Mouse (Mus musculus): ENCODE results near the gene Mzf1.

The Mzf1 gene

DNA sequence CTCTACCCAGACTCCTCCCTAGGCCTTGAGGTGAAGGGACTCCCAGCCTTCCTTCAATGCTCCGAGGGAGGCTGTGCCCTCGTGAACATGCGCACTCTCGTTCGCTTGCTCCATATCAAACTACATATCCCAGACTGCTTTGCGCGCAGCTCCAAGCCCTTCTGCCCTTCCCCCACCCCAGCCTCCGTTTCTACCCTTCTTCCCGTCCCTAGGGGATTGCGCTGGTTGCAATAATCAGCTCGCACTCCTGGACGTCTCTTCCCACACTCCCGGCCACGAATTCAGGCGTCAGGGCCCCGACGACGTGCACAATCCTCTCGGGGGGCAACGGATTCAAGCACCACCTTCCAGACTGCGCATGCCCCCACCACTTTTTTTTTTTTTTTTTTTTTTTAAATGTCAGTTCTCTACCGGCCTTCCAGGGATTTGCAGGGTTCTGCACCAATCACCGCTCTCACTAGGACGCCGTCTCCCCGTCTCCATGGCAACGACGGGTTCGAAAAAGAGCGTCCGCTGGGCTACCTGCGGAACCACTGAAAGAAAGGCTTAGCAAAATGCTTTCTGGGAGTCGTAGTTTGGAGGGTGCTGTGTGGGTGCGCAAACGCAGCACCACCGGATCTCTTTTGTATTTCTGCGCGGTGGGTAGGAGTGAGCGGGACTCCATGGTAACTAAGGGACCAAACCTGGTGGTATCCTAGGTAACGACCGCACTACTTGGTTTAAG lies at the start of gene Mzf1:
TSS of gene Mzf1 (minus strand) at position 478 of the 724 bp plus-strand sequence.
- in situ Hi-C loops (cut with MboI; ENCODE audit: unreplicated experiment in 2 of 2), result loop anchor here in 1 of 2 experiments (10.0 to 25.0 kb wide), 2 partner anchors 220 to 1483 kb away; partner anchors contain the start of genes Lig1 and Zswim9

DNA sequence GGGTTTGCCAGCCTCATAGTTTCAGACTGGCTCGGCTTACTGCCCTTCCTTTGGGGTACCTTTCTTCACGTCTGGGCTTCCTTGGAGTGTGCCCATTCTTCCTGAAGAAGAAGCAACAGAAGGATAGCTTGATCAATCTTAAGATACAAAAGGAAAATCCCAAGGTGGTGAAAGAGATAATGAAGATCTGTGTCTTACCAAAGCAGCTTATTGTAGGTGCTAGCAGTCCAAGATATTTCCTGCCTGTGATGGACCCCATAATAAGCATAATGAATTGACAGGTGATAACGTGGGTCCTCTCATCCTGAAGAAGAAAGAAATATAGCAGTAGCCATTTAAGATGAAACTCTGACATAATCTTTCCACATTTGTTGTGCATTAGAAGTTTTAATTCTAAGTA lies 40.5 kb upstream of the Mzf1 start, which contains the start of gene Vmn1r85:
TSS of gene Vmn1r85 (minus strand) at position 101 of the 400 bp plus-strand sequence.
- in situ Hi-C loops (cut with MboI; ENCODE audit: unreplicated experiment in 2 of 2), result no loop called here

DNA sequence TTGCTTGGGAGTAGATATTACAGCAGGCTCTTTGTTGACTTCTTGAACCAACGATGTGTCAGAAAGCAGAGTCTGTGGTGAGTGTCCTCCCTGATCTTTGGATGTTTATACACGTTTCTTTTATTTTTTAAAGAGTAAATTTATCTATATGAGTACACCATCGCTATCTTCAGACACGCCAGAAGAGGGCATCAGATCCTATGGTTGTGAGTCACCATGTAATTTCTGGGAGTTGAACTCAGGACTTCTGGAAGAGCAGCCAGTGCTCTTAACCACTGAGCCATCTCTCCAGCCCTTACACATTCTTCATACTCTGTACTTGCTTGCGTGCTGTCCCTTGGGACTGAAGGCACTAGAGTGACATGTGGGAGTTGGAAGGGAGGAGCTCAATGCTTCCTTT lies 17.7 kb upstream of the Mzf1 start:
- in situ Hi-C loops (cut with MboI; ENCODE audit: unreplicated experiment in 2 of 2), result loop anchor here (5.0 to 25.0 kb wide), 5 partner anchors 203 to 1465 kb away; partner anchors contain the start of genes Lig1 (in 1 of the 2) and Zswim9 (in 1 of the 2)

DNA sequence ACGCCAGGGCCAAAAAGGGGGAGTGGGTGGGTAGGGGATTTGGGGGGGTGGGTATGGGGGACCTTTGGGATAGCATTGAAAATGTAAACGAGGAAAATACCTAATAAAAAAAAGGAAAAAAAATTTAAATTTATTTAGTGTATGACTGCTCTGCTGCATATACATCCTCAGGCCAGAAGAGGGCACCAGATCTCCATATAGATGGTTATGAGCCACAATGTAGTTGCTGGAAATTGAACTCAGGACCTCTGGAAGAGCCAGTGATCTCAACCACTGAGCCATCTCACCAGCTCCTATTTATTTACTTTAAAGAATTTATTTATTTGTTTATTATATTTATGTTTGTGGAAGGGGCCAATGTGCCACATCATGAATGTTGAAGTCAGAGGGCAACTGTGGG lies 8.8 kb upstream of the Mzf1 start:
- in situ Hi-C loops (cut with MboI; ENCODE audit: unreplicated experiment in 2 of 2), result loop anchor here in 1 of 2 experiments (25.0 kb wide), 1 partner anchor 1474 kb away; no protein-coding TSS in a partner anchor

DNA sequence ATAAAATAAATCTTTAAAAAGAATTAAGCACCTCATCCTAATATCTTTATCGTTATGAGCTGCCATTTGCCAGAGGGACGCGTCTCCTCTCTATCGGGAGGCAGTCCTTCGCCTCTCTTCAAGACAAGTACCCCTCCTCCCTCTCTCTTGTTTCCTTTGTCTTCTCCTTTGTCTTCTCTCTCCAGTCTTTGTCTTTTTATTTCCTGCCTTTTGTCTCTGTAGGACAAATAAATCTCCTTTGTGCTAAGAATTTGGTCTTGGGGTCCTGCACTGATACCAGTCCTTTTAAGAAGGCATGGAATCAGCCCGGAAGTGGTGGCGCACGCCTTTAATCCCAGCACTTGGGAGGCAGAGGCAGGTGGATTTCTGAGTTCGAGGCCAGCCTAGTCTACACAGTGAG lies 5.0 kb upstream of the Mzf1 start:
- in situ Hi-C loops (cut with MboI; ENCODE audit: unreplicated experiment in 2 of 2), result loop anchor here in 1 of 2 experiments (10.0 to 25.0 kb wide), 2 partner anchors 215 to 1478 kb away; partner anchors contain the start of genes Lig1 and Zswim9

DNA sequence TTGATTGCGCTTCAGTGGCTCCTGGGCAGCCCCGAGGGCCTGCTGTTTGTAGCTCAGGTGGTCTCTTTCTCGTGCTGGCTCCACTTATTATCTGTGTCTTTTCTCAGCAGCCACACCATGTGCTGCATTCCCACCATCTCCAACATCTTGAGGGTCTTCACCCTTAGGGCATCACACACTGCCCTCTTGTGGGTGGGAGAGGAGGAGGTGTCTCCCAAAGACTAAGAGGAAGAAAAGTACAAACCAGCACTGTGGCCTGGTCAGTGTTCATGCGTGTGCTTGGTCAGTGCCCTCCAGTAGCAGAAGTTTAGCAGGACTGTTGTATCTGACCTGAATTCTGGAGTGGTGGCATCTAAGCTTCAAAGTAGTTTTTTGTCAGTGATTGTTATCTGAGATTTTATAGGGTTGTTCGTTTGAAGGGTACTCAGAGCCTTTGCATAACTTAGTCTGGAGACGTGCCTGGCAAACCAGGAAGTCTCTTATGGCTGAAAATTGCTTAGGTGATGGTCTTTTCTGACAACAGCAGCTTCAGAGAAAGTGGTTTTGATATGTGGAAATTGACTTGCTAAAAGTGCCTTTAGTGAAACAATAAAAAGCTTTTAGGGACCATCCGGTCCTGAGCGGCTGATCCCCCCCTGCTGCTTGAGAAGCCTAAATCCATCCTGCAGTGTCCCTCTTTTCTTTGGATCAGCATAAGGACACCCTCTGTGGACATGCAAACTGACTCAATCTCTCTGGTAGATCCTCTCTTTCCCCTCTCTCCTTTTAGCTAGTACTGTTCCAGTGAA lies 2.5 kb upstream of the Mzf1 start:
- in situ Hi-C loops (cut with MboI; ENCODE audit: unreplicated experiment in 2 of 2), result loop anchor here in 1 of 2 experiments (10.0 to 25.0 kb wide), 2 partner anchors 218 to 1480 kb away; partner anchors contain the start of genes Lig1 and Zswim9

DNA sequence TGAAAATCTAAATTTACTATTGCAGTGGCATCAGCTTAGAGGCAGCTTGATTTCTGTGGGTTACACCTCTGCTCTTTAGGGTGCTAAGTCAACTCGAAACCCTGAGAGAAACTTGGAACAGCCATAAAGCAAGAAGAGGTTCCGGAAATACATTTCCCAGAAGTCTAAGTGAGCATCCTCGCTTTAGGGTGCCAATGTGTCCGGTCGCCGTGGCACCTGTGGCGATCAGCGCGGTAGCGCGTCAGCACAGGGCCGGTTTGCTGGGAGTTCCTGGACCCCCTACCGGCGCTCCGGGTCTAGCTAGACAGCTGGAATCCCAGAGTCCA lies 640 bp downstream of the Mzf1 start:
- in situ Hi-C loops (cut with MboI; ENCODE audit: unreplicated experiment in 2 of 2), result loop anchor here in 1 of 2 experiments (10.0 to 25.0 kb wide), 2 partner anchors 221 to 1483 kb away; partner anchors contain the start of genes Lig1 and Zswim9

DNA sequence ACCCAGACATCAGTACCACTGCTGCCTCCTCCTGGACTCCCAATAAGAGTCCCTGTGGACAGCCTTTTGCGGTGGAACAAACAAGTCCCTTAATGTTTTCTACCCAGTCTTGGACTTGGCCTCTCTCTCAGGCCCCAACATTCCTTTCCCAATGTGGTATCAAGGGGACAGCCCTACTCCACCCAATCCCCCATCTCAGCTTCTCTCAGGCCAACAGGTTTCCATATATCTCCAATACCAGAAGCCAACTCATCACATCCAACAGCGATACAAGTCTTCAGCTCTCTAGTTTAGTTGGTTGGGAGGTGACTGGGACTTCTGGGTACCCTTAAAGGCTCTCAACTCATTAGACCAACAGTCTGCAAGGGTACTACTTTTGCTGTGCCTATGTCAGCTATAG lies 1.1 kb downstream of the Mzf1 start:
- in situ Hi-C loops (cut with MboI; ENCODE audit: unreplicated experiment in 2 of 2), result loop anchor here in 1 of 2 experiments (10.0 to 25.0 kb wide), 2 partner anchors 221 to 1484 kb away; partner anchors contain the start of genes Lig1 and Zswim9

DNA sequence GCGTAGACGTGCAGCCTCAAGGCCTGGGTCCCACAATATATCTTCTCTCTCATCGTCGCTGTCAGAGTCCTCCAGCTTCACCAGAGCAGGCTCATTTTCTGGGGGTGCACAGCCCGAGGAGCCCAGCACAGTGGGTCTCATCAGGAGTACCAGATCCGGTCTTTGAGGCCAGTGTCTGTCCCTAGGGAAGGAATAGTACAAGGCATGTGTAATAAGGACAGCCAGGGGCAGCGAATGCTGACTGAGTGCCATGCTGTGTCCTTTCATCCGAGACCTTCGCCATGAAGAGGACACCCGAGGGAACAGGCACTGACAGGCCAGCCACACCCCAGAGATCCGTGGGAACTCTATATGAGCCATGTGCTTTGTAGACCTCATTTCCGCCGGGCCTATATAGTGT lies 1.6 kb downstream of the Mzf1 start:
- in situ Hi-C loops (cut with MboI; ENCODE audit: unreplicated experiment in 2 of 2), result loop anchor here in 1 of 2 experiments (10.0 to 25.0 kb wide), 2 partner anchors 222 to 1484 kb away; partner anchors contain the start of genes Lig1 and Zswim9

DNA sequence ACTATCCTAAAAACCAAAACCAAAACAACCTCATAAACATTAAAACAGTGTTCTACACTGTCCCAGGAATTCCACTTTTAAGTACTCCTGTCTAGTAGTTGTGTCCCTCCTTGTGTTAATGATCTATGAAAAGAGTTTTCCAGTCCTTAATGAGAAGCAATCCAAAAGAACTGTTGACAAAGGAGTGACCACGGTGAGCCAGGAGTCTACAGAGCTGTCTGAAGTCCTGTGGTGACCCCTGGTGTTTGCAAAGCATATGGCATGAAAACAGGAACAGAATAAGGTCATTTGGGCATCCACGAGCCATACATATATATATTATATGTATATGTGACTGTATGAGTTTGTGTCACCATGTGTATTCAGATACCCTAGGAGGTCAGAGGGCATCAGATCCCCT lies 8.5 kb downstream of the Mzf1 start:
- in situ Hi-C loops (cut with MboI; ENCODE audit: unreplicated experiment in 2 of 2), result loop anchor here (5.0 to 10.0 kb wide), 3 partner anchors 39 to 134 kb away; no protein-coding TSS in a partner anchor

DNA sequence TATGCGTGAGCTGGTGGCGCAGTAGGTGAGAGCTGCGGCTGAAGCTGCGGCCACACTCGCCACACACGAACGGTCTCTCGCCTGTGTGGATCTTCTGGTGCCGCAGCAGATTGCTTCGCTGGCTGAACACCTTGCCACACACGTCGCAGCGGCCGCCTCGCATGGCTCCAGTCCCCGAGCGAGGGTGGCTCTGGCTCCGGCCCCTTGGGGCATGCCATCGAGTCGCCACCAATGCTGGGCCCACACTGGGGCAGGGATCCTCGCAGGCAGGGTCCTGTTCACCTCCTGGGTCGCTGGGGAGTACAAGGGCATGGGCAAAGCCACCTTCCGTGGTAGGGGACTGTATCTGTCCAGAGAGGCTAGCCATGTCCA lies 10.3 kb downstream of the Mzf1 start:
- in situ Hi-C loops (cut with MboI; ENCODE audit: unreplicated experiment in 2 of 2), result loop anchor here (5.0 to 10.0 kb wide), 3 partner anchors 37 to 132 kb away; no protein-coding TSS in a partner anchor

DNA sequence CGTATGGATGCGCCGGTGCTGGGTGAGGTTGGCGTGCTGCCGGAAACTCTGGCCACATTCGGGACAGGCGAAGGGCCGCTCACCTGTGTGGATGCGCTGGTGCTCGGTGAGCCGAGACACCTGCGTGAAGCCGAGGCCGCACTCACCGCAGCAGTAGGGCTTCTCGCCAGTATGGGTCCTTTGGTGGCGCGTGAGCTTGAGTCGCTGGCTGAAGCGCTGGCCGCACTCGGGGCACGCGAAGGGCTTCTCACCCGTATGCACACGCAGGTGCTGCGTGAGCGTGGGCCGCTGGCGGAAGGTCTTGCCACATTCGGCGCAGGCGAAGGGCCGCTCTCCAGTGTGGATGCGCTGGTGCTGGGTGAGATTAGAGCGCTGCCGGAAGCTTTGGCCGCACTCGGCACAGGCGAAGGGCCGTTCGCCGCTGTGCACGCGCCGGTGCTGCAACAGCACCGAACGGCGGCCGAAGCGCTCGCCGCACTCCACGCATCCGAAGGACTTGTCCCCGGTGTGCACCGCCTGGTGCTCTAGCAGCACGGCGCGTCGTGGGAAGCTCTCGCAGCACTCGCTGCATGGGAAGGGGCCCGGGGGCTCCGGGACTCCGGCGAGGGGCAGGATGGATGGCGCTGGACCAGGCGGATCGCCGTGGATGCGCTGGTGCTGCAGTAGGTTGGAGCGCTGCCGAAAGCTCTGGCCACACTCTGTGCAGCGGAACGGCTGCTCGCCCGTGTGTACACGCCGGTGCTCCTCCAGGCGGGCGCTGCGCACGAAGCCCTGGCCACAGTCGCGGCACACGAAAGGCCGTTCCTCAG lies 10.9 kb downstream of the Mzf1 start:
- in situ Hi-C loops (cut with MboI; ENCODE audit: unreplicated experiment in 2 of 2), result loop anchor here (5.0 to 10.0 kb wide), 3 partner anchors 36 to 131 kb away; no protein-coding TSS in a partner anchor

DNA sequence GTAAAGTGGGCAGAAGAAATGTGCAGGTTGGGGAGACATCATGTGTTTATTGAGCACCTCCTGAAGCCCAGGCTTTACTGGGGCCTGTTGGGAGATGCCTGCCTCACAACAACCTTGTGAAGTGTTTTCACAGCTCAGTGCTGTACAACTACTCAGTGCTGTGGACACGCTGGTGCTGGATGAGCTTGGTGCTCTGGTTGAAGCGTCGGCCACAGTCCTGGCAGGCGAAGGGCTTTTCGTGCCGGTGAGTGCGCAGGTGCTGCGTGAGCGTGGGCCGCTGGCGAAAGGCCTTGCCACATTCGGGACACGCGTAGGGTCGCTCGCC lies 11.5 kb downstream of the Mzf1 start:
- in situ Hi-C loops (cut with MboI; ENCODE audit: unreplicated experiment in 2 of 2), result loop anchor here (5.0 to 10.0 kb wide), 3 partner anchors 36 to 131 kb away; no protein-coding TSS in a partner anchor

DNA sequence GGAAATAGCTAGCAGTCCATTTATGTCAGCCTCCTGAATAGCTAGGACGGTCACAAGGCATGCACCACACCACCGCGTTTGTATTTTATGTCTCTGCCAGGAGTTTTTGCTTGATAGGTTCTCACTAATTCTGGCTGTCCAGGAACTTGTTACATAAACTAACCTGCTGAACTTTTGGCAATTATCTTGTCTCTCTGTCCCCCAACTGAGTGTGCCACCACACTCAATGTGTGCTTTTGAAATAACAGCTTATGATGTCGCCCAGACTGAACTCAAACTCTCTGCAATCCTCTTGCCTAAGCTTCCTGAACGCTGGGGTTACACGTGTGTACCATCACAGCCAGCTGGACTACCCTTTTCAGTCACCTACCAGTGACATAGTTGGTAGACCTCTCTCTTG lies 12.1 kb downstream of the Mzf1 start:
- in situ Hi-C loops (cut with MboI; ENCODE audit: unreplicated experiment in 2 of 2), result loop anchor here (5.0 to 10.0 kb wide), 3 partner anchors 35 to 130 kb away; no protein-coding TSS in a partner anchor

DNA sequence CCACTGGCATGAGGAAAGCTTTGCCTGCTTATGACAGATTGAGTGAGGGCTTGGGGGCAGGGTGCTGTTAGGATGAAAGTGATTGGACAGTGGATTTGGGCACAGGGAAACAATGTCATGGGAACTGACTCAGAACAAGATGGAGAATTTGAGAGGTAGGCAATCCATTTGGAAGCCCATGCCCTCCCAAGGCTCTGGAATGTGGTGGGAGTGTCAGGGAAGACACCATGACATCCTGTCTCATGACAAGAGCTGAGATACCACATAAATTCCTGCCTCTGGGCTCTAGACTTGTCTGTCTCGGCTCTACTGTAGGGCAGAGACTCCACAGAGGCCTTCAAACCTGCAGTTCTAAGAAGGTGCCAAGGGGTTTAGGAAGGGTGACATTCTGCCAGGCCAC lies 13.3 kb downstream of the Mzf1 start:
- in situ Hi-C loops (cut with MboI; ENCODE audit: unreplicated experiment in 2 of 2), result loop anchor here (5.0 to 10.0 kb wide), 3 partner anchors 34 to 129 kb away; no protein-coding TSS in a partner anchor

DNA sequence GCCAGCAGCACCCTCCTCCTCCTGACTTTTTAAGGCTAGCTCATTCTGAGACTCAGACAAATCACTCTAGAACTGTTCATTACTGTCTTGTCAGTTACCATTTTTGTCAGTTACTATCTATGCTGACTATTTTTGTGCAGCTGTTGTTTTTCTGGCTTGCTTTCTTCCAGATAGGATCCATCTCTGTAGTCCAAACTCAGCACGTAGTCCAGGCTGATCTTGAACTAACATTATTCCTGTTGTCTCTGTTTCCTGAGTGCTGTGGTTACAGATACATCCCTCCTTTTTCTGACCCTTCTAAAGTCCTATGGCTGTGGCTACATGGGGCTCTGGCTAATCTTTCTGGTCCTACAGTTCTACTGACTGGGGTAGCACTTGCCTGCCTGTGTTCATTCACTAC lies 15.4 kb downstream of the Mzf1 start:
- in situ Hi-C loops (cut with MboI; ENCODE audit: unreplicated experiment in 2 of 2), result no loop called here

DNA sequence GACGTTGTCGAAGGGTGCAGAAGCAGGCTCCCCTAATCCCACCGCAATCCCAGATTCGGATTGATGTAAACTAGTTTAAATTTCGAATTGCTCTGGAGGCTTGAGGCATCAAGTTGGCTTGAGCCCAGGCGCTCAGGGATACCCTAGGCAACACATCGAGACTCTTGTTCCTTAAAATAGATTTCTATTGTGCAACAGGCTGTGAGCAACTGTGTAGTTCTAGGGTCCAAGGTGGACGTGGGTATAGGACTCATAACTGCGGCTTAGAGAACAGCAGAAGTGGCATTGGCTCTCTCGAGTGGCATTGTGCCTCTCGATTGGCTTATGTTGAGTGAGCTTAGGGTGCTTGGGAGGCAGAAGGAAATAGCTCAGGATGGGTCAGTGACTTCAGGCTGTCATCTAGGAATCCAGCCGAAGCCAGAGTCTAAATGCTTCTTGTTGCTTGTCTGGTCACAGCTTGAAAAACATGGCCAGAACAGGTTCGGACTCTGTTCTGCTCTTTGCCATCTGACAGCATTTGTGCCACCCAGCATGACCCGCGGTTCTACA lies 15.9 kb downstream of the Mzf1 start:
- in situ Hi-C loops (cut with MboI; ENCODE audit: unreplicated experiment in 2 of 2), result no loop called here

DNA sequence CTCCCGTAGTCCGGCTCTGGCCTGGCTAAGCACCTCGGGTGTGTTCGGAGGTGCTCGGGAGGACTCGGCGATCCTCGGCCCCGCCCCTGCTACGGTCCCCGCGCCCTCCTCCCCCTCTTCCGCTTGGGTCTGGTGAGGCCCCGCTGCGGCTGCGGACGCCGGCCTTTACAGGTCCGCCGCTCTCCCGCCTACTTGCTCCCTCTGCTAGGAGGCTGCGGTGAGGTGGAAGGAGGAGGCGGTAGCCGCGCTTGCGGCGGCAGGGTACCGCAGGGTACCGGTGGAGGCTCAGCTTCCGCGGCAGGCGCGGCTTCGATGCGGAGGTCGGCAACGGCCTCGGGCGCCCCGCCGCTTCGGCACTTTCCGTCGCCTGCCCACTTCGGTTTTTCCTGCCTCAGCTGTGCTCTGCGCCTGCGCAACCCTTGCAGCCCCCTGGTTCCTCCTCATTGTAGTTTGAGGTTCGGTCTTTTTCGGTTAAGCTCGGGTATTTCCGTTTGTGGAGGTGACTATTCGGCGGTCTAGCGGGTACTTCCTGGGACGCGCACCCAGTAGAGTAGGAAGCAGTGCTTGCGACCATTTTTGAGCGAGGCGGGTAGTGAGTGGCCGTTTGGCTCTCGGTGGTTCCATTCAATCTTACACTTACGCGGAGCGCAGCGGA lies 16.5 kb downstream of the Mzf1 start, which contains the start of gene Ube2m:
TSS of gene Ube2m (minus strand) at position 375 of the 655 bp plus-strand sequence.
- in situ Hi-C loops (cut with MboI; ENCODE audit: unreplicated experiment in 2 of 2), result no loop called here

DNA sequence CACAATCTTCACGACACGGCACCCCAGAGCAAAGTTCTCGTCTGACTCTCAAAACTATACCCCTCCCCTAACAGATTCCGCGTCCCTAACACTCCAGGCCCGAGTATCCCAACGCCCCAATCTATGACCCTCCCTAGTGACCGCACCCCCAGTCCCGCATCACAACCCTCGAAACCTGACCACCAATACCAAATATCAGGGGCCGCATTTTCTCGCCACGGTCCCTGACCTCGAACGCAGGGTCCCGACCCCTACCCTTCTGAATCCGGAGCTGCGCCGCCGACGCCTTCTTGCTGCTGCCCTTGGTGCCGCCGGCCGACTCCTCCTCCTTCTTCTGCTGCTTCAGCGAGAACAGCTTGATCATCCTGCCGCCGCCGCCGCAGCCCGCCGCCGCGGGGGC lies 17.2 kb downstream of the Mzf1 start:
- in situ Hi-C loops (cut with MboI; ENCODE audit: unreplicated experiment in 2 of 2), result no loop called here
